Mouse (Mus musculus) MEL (cell line): ENCODE measurements around the gene Ptprh. TPM values are rescaled to one million over a fixed set of nuclear protein-coding genes. Genes with fewer than 3 reads are reported as not detected.

Experiments used
- DNase-seq: peaks from one replicate; pipeline ENCODE4 v3.0.0; 2011; ENCODE audit warnings: low read depth, low spot score
- H3K27ac ChIP-seq: 2 replicates; pipeline ENCODE4 v1.5.1; 2012; ENCODE audit warnings: low read depth, mild to moderate bottlenecking, control low read depth, low read length, moderate library complexity; ENCODE audit not compliant: control insufficient read depth
- H3K27me3 ChIP-seq, 2 experiments: fragments of 150-350 bp in 1 of 2; sonication (generic) in 1 of 2; 2 replicates each; pipeline ENCODE4 v1.6.1; 2012; ENCODE audit warnings: low read length in 2 of 2, mild to moderate bottlenecking in 2 of 2, improper control_type of control experiment in 1 of 2, moderate library complexity in 1 of 2; ENCODE audit not compliant: insufficient read depth in 2 of 2, control insufficient read depth in 1 of 2
- H3K36me3 ChIP-seq, 2 experiments: 2 replicates each; pipeline ENCODE4 v1.6.1; 2012 to 2014; ENCODE audit warnings: low read length in 2 of 2, improper control_type of control experiment in 1 of 2, inconsistent platforms in 1 of 2, mild to moderate bottlenecking in 1 of 2; ENCODE audit not compliant: insufficient read depth in 2 of 2, control insufficient read depth in 1 of 2
- H3K4me1 ChIP-seq, 2 experiments: fragments of 150-350 bp in 1 of 2; sonication (generic) in 1 of 2; 2 replicates each; pipeline ENCODE4 v1.6.1; 2012; ENCODE audit warnings: low read length in 2 of 2, improper control_type of control experiment in 1 of 2, mild to moderate bottlenecking in 1 of 2; ENCODE audit not compliant: insufficient read depth in 2 of 2, control insufficient read depth in 1 of 2
- H3K4me3 ChIP-seq, 2 experiments: fragments of 150-350 bp in 1 of 2; sonication (generic) in 1 of 2; 2 replicates each; pipeline ENCODE4 v1.5.1; 2012; ENCODE audit warnings: low read depth in 2 of 2, low read length in 2 of 2, mild to moderate bottlenecking in 2 of 2, moderate library complexity in 2 of 2, control low read depth in 1 of 2, improper control_type of control experiment in 1 of 2; ENCODE audit not compliant: control insufficient read depth in 1 of 2, insufficient read depth in 1 of 2
- H3K79me2 ChIP-seq: 2 replicates; pipeline ENCODE4 v1.6.1; 2012; ENCODE audit warnings: mild to moderate bottlenecking, low read length, moderate library complexity; ENCODE audit not compliant: control insufficient read depth, poor library complexity, insufficient read depth
- H3K9ac ChIP-seq: 2 replicates; pipeline ENCODE4 v1.6.1; 2012; ENCODE audit warnings: low read depth, mild to moderate bottlenecking, control low read depth, low read length, moderate library complexity; ENCODE audit not compliant: control insufficient read depth, poor library complexity, severe bottlenecking
- H3K9me3 ChIP-seq: fragments of 150-350 bp; sonication (generic); replicated peaks from 2 replicates; pipeline ENCODE4 v1.6.1; 2012; ENCODE audit warnings: mild to moderate bottlenecking, low read length, improper control_type of control experiment, moderate library complexity; ENCODE audit not compliant: insufficient read depth
- BHLHE40 ChIP-seq: IDR thresholded peaks from 2 replicates; pipeline ENCODE4 v1.6.1; 2012; ENCODE audit warnings: low read depth, mild to moderate bottlenecking, inconsistent platforms, low read length, improper control_type of control experiment, borderline replicate concordance
- CHD1 ChIP-seq: IDR thresholded peaks from 2 replicates; pipeline ENCODE4 v1.6.1; 2012; ENCODE audit warnings: low read depth, mild to moderate bottlenecking, inconsistent platforms, low read length, improper control_type of control experiment
- CTCF ChIP-seq, 3 experiments: IDR thresholded peaks in 2 of 3; conservative IDR thresholded peaks in 1 of 3; 2 replicates each; pipeline ENCODE4 v1.5.1; 2011 to 2012; ENCODE audit warnings: low read length in 3 of 3, low read depth in 2 of 3, mild to moderate bottlenecking in 2 of 3, improper control_type of control experiment in 1 of 3, inconsistent platforms in 1 of 3, mixed read lengths in 1 of 3, moderate library complexity in 1 of 3; ENCODE audit not compliant: control insufficient read depth in 1 of 3, insufficient read depth in 1 of 3, poor library complexity in 1 of 3, severe bottlenecking in 1 of 3
- ELF1 ChIP-seq: IDR thresholded peaks from 2 replicates; pipeline ENCODE4 v1.6.1; 2014; ENCODE audit warnings: low read depth, mild to moderate bottlenecking, inconsistent platforms, low read length, improper control_type of control experiment, moderate library complexity
- ETS1 ChIP-seq: IDR thresholded peaks from 2 replicates; pipeline ENCODE4 v1.6.1; 2012; ENCODE audit warnings: low read depth, mild to moderate bottlenecking, inconsistent platforms, low read length, improper control_type of control experiment, moderate library complexity
- GATA1 ChIP-seq: IDR thresholded peaks from 2 replicates; pipeline ENCODE4 v1.6.1; 2011; ENCODE audit warnings: low read depth, low read length, improper control_type of control experiment
- HCFC1 ChIP-seq: IDR thresholded peaks from 2 replicates; pipeline ENCODE4 v1.6.1; 2012; ENCODE audit warnings: low read depth, mild to moderate bottlenecking, inconsistent platforms, low read length, improper control_type of control experiment, moderate library complexity
- KAT2A ChIP-seq: conservative IDR thresholded peaks from 2 replicates; pipeline ENCODE4 v1.6.1; 2012; ENCODE audit warnings: low read depth, low read length, improper control_type of control experiment, inconsistent platforms
- MAFK ChIP-seq: IDR thresholded peaks from 2 replicates; pipeline ENCODE4 v1.6.1; 2011; ENCODE audit warnings: low read depth, mild to moderate bottlenecking, low read length, improper control_type of control experiment, borderline replicate concordance
- MAX ChIP-seq: IDR thresholded peaks from 2 replicates; pipeline ENCODE4 v1.6.1; 2011; ENCODE audit warnings: low read length, improper control_type of control experiment
- MAZ ChIP-seq: IDR thresholded peaks from 2 replicates; pipeline ENCODE4 v1.6.1; 2012; ENCODE audit warnings: low read depth, mild to moderate bottlenecking, inconsistent platforms, low read length, improper control_type of control experiment
- MXI1 ChIP-seq: IDR thresholded peaks from 2 replicates; pipeline ENCODE4 v1.6.1; 2011; ENCODE audit warnings: mild to moderate bottlenecking, low read depth, low read length, improper control_type of control experiment
- MYB ChIP-seq: IDR thresholded peaks from 2 replicates; pipeline ENCODE4 v1.6.1; 2011; ENCODE audit warnings: mild to moderate bottlenecking, low read depth, low read length, improper control_type of control experiment
- MYC ChIP-seq: IDR thresholded peaks from 2 replicates; pipeline ENCODE4 v1.6.1; 2011; ENCODE audit warnings: low read depth, mild to moderate bottlenecking, low read length, improper control_type of control experiment, moderate library complexity
- NELFE ChIP-seq: IDR thresholded peaks from 2 replicates; pipeline ENCODE4 v1.6.1; 2011; ENCODE audit warnings: low read depth, low read length, improper control_type of control experiment
- NRF1 ChIP-seq: IDR thresholded peaks from 2 replicates; pipeline ENCODE4 v1.6.1; 2014; ENCODE audit warnings: low read depth, mild to moderate bottlenecking, inconsistent platforms, low read length, improper control_type of control experiment, moderate library complexity; ENCODE audit not compliant: poor library complexity, insufficient read depth, severe bottlenecking
- POLR2A ChIP-seq, 2 experiments: IDR thresholded peaks; 2 replicates each; pipeline ENCODE4 v1.6.1; 2011 to 2012; ENCODE audit warnings: low read length in 2 of 2, mild to moderate bottlenecking in 2 of 2, control low read depth in 1 of 2, improper control_type of control experiment in 1 of 2, low read depth in 1 of 2, moderate library complexity in 1 of 2; ENCODE audit not compliant: control insufficient read depth in 1 of 2, insufficient read depth in 1 of 2, poor library complexity in 1 of 2
- POLR2AphosphoS2 ChIP-seq: IDR thresholded peaks from 2 replicates; pipeline ENCODE4 v1.6.1; 2011; ENCODE audit warnings: low read length, improper control_type of control experiment
- RAD21 ChIP-seq: IDR thresholded peaks from 2 replicates; pipeline ENCODE4 v1.6.1; 2011; ENCODE audit warnings: mild to moderate bottlenecking, low read depth, low read length, improper control_type of control experiment
- RCOR1 ChIP-seq: IDR thresholded peaks from 2 replicates; pipeline ENCODE4 v1.6.1; 2012; ENCODE audit warnings: low read depth, mild to moderate bottlenecking, inconsistent platforms, low read length, improper control_type of control experiment
- SIN3A ChIP-seq: IDR thresholded peaks from 2 replicates; pipeline ENCODE4 v1.6.1; 2012; ENCODE audit warnings: low read length, improper control_type of control experiment, inconsistent platforms
- TBP ChIP-seq: IDR thresholded peaks from 2 replicates; pipeline ENCODE4 v1.8.0; 2011; ENCODE audit warnings: low read depth, low read length, improper control_type of control experiment
- TCF12 ChIP-seq: IDR thresholded peaks from 2 replicates; pipeline ENCODE4 v1.6.1; 2014; ENCODE audit warnings: low read depth, mild to moderate bottlenecking, inconsistent platforms, low read length, improper control_type of control experiment, moderate library complexity
- USF1 ChIP-seq: IDR thresholded peaks from 2 replicates; pipeline ENCODE4 v1.6.1; 2014; ENCODE audit warnings: low read depth, mild to moderate bottlenecking, inconsistent platforms, low read length, improper control_type of control experiment, moderate library complexity
- USF2 ChIP-seq, 2 experiments: IDR thresholded peaks; 2 replicates each; pipeline ENCODE4 v1.6.1; 2011 to 2012; ENCODE audit warnings: improper control_type of control experiment in 2 of 2, low read length in 2 of 2, borderline replicate concordance in 1 of 2, inconsistent platforms in 1 of 2, low read depth in 1 of 2, mild to moderate bottlenecking in 1 of 2; ENCODE audit not compliant: insufficient read depth in 1 of 2
- ZKSCAN1 ChIP-seq: IDR thresholded peaks from 2 replicates; pipeline ENCODE4 v1.6.1; 2012; ENCODE audit warnings: low read depth, mild to moderate bottlenecking, inconsistent platforms, low read length, improper control_type of control experiment, moderate library complexity
- ZMIZ1 ChIP-seq: IDR thresholded peaks from 2 replicates; pipeline ENCODE4 v1.6.1; 2012; ENCODE audit warnings: low read depth, mild to moderate bottlenecking, inconsistent platforms, low read length, improper control_type of control experiment, moderate library complexity
- polyA plus RNA-seq, 2 experiments: library from polyadenylated mRNA; stranded (reverse) in 1 of 2; unstranded in 1 of 2; fragments of >175 nt in 1 of 2; fragments of >200 nt in 1 of 2; gene quantifications; 2 replicates each; pipeline versions ENCODE4 v1.2.1 to v1.2.4; 2012; ENCODE audit warnings: low replicate concordance in 2 of 2, low read depth in 1 of 2; ENCODE audit not compliant: insufficient read length in 2 of 2, insufficient read depth in 1 of 2, missing spikeins in 1 of 2
- total RNA-seq: library from RNA; depleted of rRNA; stranded (reverse); fragments of 300-350 nt; gene quantifications from 2 replicates; pipeline ENCODE4 v1.2.3, GENCODE M21; 2012

Ptprh gene
- total and polyA plus RNA-seq, 3 experiments, result not detected

DNA sequence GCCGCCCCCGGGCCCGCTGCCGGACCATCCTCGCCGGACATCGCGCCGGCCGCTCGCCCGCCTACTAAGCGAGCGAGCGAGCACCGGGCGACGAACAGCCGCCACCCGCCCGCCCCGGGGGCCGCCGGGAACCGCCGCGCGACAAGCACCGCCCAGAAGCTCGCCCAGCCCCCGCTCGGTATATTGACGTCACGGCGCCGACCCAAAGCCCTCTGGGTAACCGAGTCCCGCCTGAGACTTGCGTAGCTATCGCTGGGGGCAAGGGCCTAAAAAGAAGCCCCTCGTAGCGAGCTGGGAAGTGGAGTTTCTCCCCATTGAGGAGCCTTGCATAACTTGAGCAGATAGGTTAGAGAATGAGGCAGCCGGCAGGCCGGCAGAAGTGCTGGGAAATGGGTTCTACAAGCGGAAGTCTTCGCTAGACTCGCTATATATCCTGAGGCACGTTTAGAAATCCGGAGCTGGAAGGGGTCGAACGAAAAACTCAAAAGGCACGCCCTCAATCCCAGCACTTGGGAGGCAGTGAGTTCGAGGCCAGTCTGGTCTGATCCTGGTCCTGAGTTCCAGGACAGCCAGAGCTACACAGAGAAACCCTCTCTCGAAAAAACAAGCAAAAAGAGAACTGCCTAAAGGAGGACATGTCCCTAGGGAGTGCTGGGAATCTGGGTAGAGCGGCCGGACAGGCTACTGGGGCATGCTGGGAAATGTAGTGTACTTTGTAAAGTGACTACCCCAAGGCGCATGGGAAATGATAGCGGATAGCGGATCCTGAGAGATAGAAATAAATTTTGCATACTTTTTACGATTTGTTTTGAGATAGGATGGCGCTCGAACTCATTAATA, 102.1 kb downstream of the Ptprh start, which contains the start of gene Ppp1r12c:
Ppp1r12c (minus strand) TSS at position 123 of the 840 bp plus-strand sequence.
- TF ChIP-seq NELFE (peak; percentile 75), POLR2AphosphoS2 (0 out of 2 replicates have a peak, but pooled peaks have one; percentile 55), USF1 (no peak), CTCF (IDR thresholded peaks at IDR 0.05 in 2 of 3, conservative IDR thresholded peaks at IDR 0.05 in 1 of 3; ENCODE audit: control insufficient read depth in 1 of 3, insufficient read depth in 1 of 3, low read depth in 2 of 3, low read length in 3 of 3, poor library complexity in 1 of 3, severe bottlenecking in 1 of 3) (0 out of 6 replicates have a peak, but pooled peaks of 1 of the 3 experiments have one; percentile 0), MAFK (no peak), ZMIZ1 (peak; percentile 68), USF2 (IDR thresholded peaks at IDR 0.05; ENCODE audit: borderline replicate concordance in 1 of 2, insufficient read depth in 1 of 2, low read depth in 1 of 2, low read length in 2 of 2) (no peak), ELF1 (peak; percentile 58), MXI1 (peak; percentile 73), HCFC1 (peak; percentile 89), BHLHE40 (peak; percentile 35; the same call in 1 of the 2 replicates), SIN3A (peak; percentile 55), CHD1 (peak; percentile 97), GATA1 (peak; percentile 35; the same call in 1 of the 2 replicates), TCF12 (peak; percentile 50), MAX (0 out of 2 replicates have a peak, but pooled peaks have one; percentile 1), RAD21 (no peak), TBP (peak; percentile 74), POLR2A (IDR thresholded peaks at IDR 0.05; ENCODE audit: control insufficient read depth in 1 of 2, insufficient read depth in 1 of 2, low read depth in 1 of 2, low read length in 2 of 2, poor library complexity in 1 of 2) (peak; percentile 73 to 91), MAZ (peak; percentile 71), MYC (peak; percentile 73; the same call in 1 of the 2 replicates), RCOR1 (no peak), KAT2A (peak; percentile 84), NRF1 (0 out of 2 replicates have a peak, but pooled peaks have one; percentile 20), ETS1 (peak; percentile 6; the same call in 1 of the 2 replicates), MYB (0 out of 2 replicates have a peak, but pooled peaks have one; percentile 9), ZKSCAN1 (no peak)
- TF ChIP-seq, all 39 proteins: peak for 21
- H3K79me2 ChIP-seq, result peaks cover 47% of the 10 kb centered on the region
- DNase-seq, result peak; percentile 92
- H3K4me3 ChIP-seq, result peak within 1 kb of the TSS; percentile 90 to 95
- peak within 1 kb of the TSS; percentile 87 for H3K27ac ChIP-seq
- H3K9ac ChIP-seq, result peak within 1 kb of the TSS; percentile 93
- H3K9me3 ChIP-seq, result no peaks in the 10 kb centered on the region
- no peaks in the 10 kb centered on the region for H3K27me3 ChIP-seq
- peaks cover 10 to 39% of the 10 kb centered on the region in 2 experiments for H3K4me1 ChIP-seq
- peaks cover 3 to 32% of the 10 kb centered on the region in 2 experiments; a peak in 3 of 4 replicates for H3K36me3 ChIP-seq
